Mouse (Mus musculus) olfactory bulb, adult 2 months (tissue): Measurements from ENCODE around the gene Polr2g. TPM values are rescaled to one million over a fixed set of nuclear protein-coding genes. Genes with fewer than 3 reads are reported as not detected.

Experiments used
- H3K27ac ChIP-seq: fragments of 200-500 bp; 2 replicates; pipeline ENCODE4 v1.5.1; 2012; ENCODE audit warnings: low read depth, low read length; ENCODE audit not compliant: insufficient read depth
- H3K4me1 ChIP-seq: fragments of 200-500 bp; 2 replicates; pipeline ENCODE4 v1.6.1; 2012; ENCODE audit warnings: low read length; ENCODE audit not compliant: control insufficient read depth, insufficient read depth
- H3K4me3 ChIP-seq: fragments of 200-500 bp; 2 replicates; pipeline ENCODE4 v1.5.1; 2012; ENCODE audit warnings: mild to moderate bottlenecking, low read depth, low read length, moderate library complexity; ENCODE audit not compliant: insufficient read depth
- CTCF ChIP-seq: fragments of 200-500 bp; IDR thresholded peaks from 2 replicates; pipeline ENCODE4 v1.5.1; 2012; ENCODE audit warnings: low read depth, mild to moderate bottlenecking, low read length, moderate library complexity; ENCODE audit not compliant: insufficient read depth
- POLR2A ChIP-seq: fragments of 200-500 bp; IDR thresholded peaks from 2 replicates; pipeline ENCODE4 v1.6.1; 2012; ENCODE audit warnings: mild to moderate bottlenecking, low read depth, low read length, moderate library complexity; ENCODE audit not compliant: insufficient read depth
- WGBS: fragments of 180-500 bp; shearing (Covaris S2); methylation state at CpG from one replicate; pipeline ENCODE4 v1.1.7; 2018; 5-methylcytosine and 5-hydroxymethylcytosine counted together
- polyA plus RNA-seq: library from polyadenylated mRNA; stranded (reverse); fragments of >200 nt; gene quantifications from 2 replicates; pipeline ENCODE4 v1.2.4, GENCODE M21; 2012; ENCODE audit warnings: low replicate concordance; ENCODE audit not compliant: missing spikeins, insufficient read depth, insufficient read length

Polr2g gene
- polyA plus RNA-seq, 1 experiment, result not detected

- peak within 1 kb of the TSS; percentile 84 for H3K4me3 ChIP-seq
- WGBS, result under 1% methylated on average over 83 of the region's 83 CpGs
- TF ChIP-seq CTCF (no peak), POLR2A (peak; percentile 95)
- peak within 1 kb of the TSS; percentile 99 for H3K27ac ChIP-seq
- H3K4me1 ChIP-seq, result peaks cover 2% of the 10 kb centered on the region; the same call in 1 of the 2 replicates
These were observed 21.4 kb upstream of the Polr2g start, which contains the start of gene Hnrnpul2 for GRCm38 (mm10) chr19:8819596-8820423. TSS of gene Hnrnpul2 (plus strand) at chr19:8820010.

GRCm38 (mm10) chr19:8818801-8819595 lies 20.6 kb upstream of the Polr2g start, which contains the start of gene Ttc9c:
TSS of gene Ttc9c (minus strand) at chr19:8819333.
- Histone ChIP-seq H3K4me1 (peaks cover 2% of the 10 kb centered on the region; the same call in 1 of the 2 replicates), H3K4me3 (peak within 1 kb of the TSS; percentile 84), H3K27ac (peak within 1 kb of the TSS; percentile 99)
- no peak for TF ChIP-seq CTCF
- TF ChIP-seq POLR2A, result peak; percentile 52; the same call in 1 of the 2 replicates
- under 1% methylated on average over 33 of the region's 33 CpGs for WGBS

GRCm38 (mm10) chr19:8818301-8818798 lies 20.0 kb upstream of the Polr2g start:
- peak overlapping the region; percentile 89 for H3K27ac ChIP-seq
- peak overlapping the region; percentile 60 for H3K4me3 ChIP-seq
- peaks cover 5% of the 10 kb centered on the region; the same call in 1 of the 2 replicates for H3K4me1 ChIP-seq
- TF ChIP-seq POLR2A (no peak), CTCF (no peak)
- 17% methylated on average over 14 of the region's 14 CpGs for WGBS

DNA sequence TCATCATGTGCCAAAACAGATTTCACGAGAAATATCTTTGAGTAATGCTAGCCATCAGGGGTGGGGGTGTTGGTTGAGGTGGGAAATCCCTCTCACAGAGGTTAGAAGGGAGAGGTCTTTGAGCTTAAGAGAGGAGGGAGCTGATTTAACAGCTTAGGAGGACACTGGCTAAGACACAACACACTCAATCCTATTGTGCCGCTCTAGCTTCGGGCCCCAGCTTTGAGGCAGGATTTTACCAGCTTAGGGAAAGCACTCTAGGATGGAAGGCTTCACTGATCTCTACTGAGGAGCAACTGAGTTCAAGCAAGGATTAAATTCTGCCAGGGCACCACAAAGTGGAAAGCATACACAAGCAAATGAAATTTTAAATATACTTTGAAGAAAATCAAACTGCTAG lies 18.6 kb upstream of the Polr2g start:
- Histone ChIP-seq H3K4me3 (no peak overlapping the region), H3K4me1 (peaks cover 5% of the 10 kb centered on the region; the same call in 1 of the 2 replicates), H3K27ac (no peak overlapping the region)
- no peak for TF ChIP-seq CTCF
- 64% methylated on average over 3 of the region's 3 CpGs for WGBS

- H3K4me3 ChIP-seq, result no peak overlapping the region
- H3K4me1 ChIP-seq, result peaks cover 5% of the 10 kb centered on the region; the same call in 1 of the 2 replicates
- H3K27ac ChIP-seq, result no peak overlapping the region
- 46% methylated on average over 11 of the region's 11 CpGs for WGBS
- no peak for TF ChIP-seq POLR2A
- TF ChIP-seq CTCF, result no peak
These were observed 17.4 kb upstream of the Polr2g start for GRCm38 (mm10) chr19:8815812-8816211.

DNA sequence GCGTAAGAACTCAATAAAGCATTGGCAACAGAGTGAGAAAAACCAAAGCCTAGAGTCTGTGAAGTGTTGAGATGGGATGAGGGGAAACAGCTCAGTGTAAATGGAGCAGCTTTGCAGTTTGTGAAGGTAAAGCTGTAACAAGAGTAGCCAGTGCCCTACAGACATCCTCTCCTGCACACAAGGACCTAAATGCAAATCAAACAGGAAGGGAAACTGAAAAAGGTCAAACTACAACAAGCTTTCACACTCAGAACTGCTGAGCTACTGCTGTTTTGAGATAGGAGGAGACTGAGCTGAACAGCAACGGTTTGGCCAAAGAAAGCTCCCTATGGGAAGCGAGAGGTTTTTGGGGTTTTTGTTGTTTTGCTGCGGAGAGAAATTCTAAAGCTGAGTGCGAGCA lies 8.4 kb upstream of the Polr2g start:
- WGBS, result 84% methylated on average over 5 of the region's 5 CpGs
- Histone ChIP-seq H3K4me3 (no peak overlapping the region), H3K27ac (no peak overlapping the region), H3K4me1 (peaks cover 18% of the 10 kb centered on the region)
- TF ChIP-seq CTCF, result no peak
- no peak for TF ChIP-seq POLR2A

GRCm38 (mm10) chr19:8803879-8804660 lies 5.7 kb upstream of the Polr2g start:
- Histone ChIP-seq H3K27ac (no peak overlapping the region), H3K4me1 (peaks cover 18% of the 10 kb centered on the region), H3K4me3 (no peak overlapping the region)
- TF ChIP-seq POLR2A (no peak), CTCF (no peak)
- 93% methylated on average over 11 of the region's 11 CpGs for WGBS

DNA sequence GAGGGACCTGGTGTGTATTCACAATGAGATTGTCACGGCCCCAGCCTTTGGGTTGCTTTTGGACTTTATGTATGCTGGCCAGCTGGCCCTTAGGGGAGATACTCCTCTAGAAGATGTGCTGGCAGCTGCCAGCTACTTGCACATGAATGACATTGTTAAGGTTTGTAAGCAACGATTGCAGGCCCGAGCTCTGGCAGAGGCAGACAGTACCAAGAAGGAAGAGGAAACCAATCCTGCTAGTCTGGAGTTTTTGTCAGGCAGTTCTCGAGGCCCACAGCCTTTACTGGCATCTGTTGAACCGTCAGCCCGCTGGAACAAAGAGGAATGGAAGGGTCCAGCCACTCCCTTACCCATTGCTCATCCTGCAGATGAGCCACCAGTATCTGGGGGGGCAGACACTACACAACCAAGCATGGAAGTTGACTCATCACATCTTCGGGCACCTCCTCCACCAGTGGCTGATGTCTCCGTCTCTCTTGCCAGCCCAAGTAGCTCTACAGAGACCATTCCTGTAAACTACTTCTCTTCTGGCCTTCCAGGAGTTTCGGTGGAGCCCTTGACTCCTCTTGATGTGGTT lies 4.9 kb upstream of the Polr2g start:
- H3K4me3 ChIP-seq, result peak overlapping the region; percentile 77
- peaks cover 18% of the 10 kb centered on the region for H3K4me1 ChIP-seq
- TF ChIP-seq CTCF, result no peak
- no peak for TF ChIP-seq POLR2A
- 60% methylated on average over 9 of the region's 9 CpGs for WGBS
- peak overlapping the region; percentile 55 for H3K27ac ChIP-seq
